Mouse (Mus musculus): ENCODE results near the gene Lrp2. TPM values are rescaled to one million over a fixed set of nuclear protein-coding genes. Genes with fewer than 3 reads are reported as not detected.

The Lrp2 gene
- polyA plus RNA-seq, 1 experiment from 2014 or later, result 0.29 TPM

GRCm38 (mm10) chr2:69463609-69464008 is 122.3 kb downstream of the Lrp2 start:
- Histone ChIP-seq H3K9me3 (ENCODE audit: control insufficient read depth, low read length) (no peaks in the 10 kb centered on the region), H3K9ac (ENCODE audit: low read length) (no peak overlapping the region), H3K27me3 (ENCODE audit: control insufficient read depth, insufficient read depth, low read length) (no peaks in the 10 kb centered on the region), H3K4me2 (replicated peaks; ENCODE audit: low read depth) (no peak overlapping the region), H3K4me3 (ENCODE audit: low read depth, low read length) (no peak overlapping the region), H3K36me3 (ENCODE audit: control insufficient read depth, insufficient read depth, low read length) (no peaks in the 10 kb centered on the region), H3K27ac (replicated peaks) (no peak overlapping the region), H3K4me1 (replicated peaks; ENCODE audit: control insufficient read depth, insufficient read depth) (no peaks in the 10 kb centered on the region)
- ATAC-seq (ENCODE audit: low FRiP score, low TSS enrichment), result no peak
- TF ChIP-seq EP300 (optimal IDR thresholded peaks at IDR 0.05), result no peak
- no peak for TF ChIP-seq CTCF (IDR thresholded peaks at IDR 0.05; ENCODE audit: low read depth)
- WGBS, result 71% methylated on average over 6 of the region's 6 CpGs
- DNase-seq (ENCODE audit: low spot score), result no peak

- DNase-seq (ENCODE audit: low spot score) (no peak), ATAC-seq (ENCODE audit: low FRiP score, low TSS enrichment) (no peak)
- no peaks in the 10 kb centered on the region for H3K4me1 ChIP-seq (replicated peaks; ENCODE audit: control insufficient read depth, insufficient read depth)
- no peaks in the 10 kb centered on the region for H3K27me3 ChIP-seq (ENCODE audit: control insufficient read depth, insufficient read depth, low read length)
- H3K4me3 ChIP-seq (ENCODE audit: low read depth, low read length), result no peak overlapping the region
- no peak overlapping the region for H3K9ac ChIP-seq (ENCODE audit: low read length)
- TF ChIP-seq EP300 (optimal IDR thresholded peaks at IDR 0.05) (no peak), CTCF (IDR thresholded peaks at IDR 0.05; ENCODE audit: low read depth) (no peak)
- H3K4me2 ChIP-seq (replicated peaks; ENCODE audit: low read depth), result no peak overlapping the region
- H3K36me3 ChIP-seq (ENCODE audit: control insufficient read depth, insufficient read depth, low read length), result no peaks in the 10 kb centered on the region
- no peaks in the 10 kb centered on the region for H3K9me3 ChIP-seq (ENCODE audit: control insufficient read depth, low read length)
- no peak overlapping the region for H3K27ac ChIP-seq (replicated peaks)
- WGBS, result 84% methylated on average over 17 of the region's 17 CpGs
Measured at GRCm38 (mm10) chr2:69459481-69459880, 126.4 kb downstream of the Lrp2 start.

DNA sequence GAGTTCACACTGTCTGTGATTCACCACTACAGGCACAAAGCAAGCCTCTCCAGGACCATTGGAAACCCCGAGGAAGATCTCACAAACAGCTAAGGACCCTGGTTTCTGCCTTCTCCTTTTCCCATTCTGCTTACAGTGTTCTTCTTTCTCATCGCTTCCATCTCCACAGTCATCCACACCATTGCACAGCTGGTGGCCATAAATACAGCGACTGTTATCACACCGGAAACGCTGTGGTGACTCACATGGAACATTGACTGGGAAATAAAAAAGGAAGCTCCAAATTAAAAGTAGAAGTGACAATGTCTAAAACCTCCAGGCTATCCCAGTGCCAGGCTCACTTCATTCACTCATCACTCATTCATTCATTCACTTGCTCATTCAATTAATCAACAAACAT is 134.7 kb downstream of the Lrp2 start:
- TF ChIP-seq CTCF (IDR thresholded peaks at IDR 0.05; ENCODE audit: low read depth) (no peak), EP300 (optimal IDR thresholded peaks at IDR 0.05) (no peak)
- Histone ChIP-seq H3K36me3 (ENCODE audit: control insufficient read depth, insufficient read depth, low read length) (no peaks in the 10 kb centered on the region), H3K9ac (ENCODE audit: low read length) (no peak overlapping the region), H3K4me3 (ENCODE audit: low read depth, low read length) (no peak overlapping the region), H3K9me3 (ENCODE audit: control insufficient read depth, low read length) (no peaks in the 10 kb centered on the region), H3K27me3 (ENCODE audit: control insufficient read depth, insufficient read depth, low read length) (no peaks in the 10 kb centered on the region), H3K4me1 (replicated peaks; ENCODE audit: control insufficient read depth, insufficient read depth) (no peaks in the 10 kb centered on the region), H3K4me2 (replicated peaks; ENCODE audit: low read depth) (no peak overlapping the region), H3K27ac (replicated peaks) (no peak overlapping the region)
- ATAC-seq (ENCODE audit: low FRiP score, low TSS enrichment) (no peak), DNase-seq (ENCODE audit: low spot score) (no peak)
- WGBS, result 86% methylated on average over 5 of the region's 5 CpGs

DNA sequence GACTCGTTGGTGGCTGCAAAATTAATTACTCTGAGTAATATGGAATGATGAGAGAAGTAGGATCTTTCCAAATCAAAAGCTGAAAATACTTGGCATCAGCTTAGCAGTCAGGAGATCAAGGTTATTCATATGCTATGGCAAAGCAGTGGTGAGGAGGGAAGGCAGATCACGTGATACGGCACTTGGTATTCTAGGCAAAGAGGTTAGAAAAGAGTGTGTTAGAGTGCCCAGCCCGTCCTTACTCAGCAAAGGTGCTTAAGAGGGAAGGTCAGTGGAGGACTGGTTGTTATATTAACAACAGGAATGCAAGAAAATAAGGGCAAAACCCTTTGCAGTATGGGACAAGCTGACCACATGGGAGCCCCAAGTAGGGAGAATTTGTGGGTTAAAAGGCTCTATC is 137.3 kb downstream of the Lrp2 start:
- H3K27ac ChIP-seq (replicated peaks), result no peak overlapping the region
- WGBS, result 76% methylated on average over 4 of the region's 4 CpGs
- no peaks in the 10 kb centered on the region for H3K27me3 ChIP-seq (ENCODE audit: control insufficient read depth, insufficient read depth, low read length)
- H3K4me2 ChIP-seq (replicated peaks; ENCODE audit: low read depth), result no peak overlapping the region
- TF ChIP-seq EP300 (optimal IDR thresholded peaks at IDR 0.05) (no peak), CTCF (IDR thresholded peaks at IDR 0.05; ENCODE audit: low read depth) (no peak)
- H3K9ac ChIP-seq (ENCODE audit: low read length), result no peak overlapping the region
- no peaks in the 10 kb centered on the region for H3K4me1 ChIP-seq (replicated peaks; ENCODE audit: control insufficient read depth, insufficient read depth)
- no peak overlapping the region for H3K4me3 ChIP-seq (ENCODE audit: low read depth, low read length)
- H3K36me3 ChIP-seq (ENCODE audit: control insufficient read depth, insufficient read depth, low read length), result no peaks in the 10 kb centered on the region
- DNase-seq (ENCODE audit: low spot score) (no peak), ATAC-seq (ENCODE audit: low FRiP score, low TSS enrichment) (no peak)
- H3K9me3 ChIP-seq (ENCODE audit: control insufficient read depth, low read length), result no peaks in the 10 kb centered on the region

- 39% methylated on average over 4 of the region's 4 CpGs for WGBS
- Histone ChIP-seq H3K4me2 (replicated peaks; ENCODE audit: low read depth) (no peak overlapping the region), H3K4me3 (ENCODE audit: low read depth, low read length) (no peak overlapping the region), H3K9ac (ENCODE audit: low read length) (no peak overlapping the region), H3K9me3 (ENCODE audit: control insufficient read depth, low read length) (no peaks in the 10 kb centered on the region), H3K27me3 (ENCODE audit: control insufficient read depth, insufficient read depth, low read length) (no peaks in the 10 kb centered on the region), H3K27ac (replicated peaks) (no peak overlapping the region), H3K36me3 (ENCODE audit: control insufficient read depth, insufficient read depth, low read length) (no peaks in the 10 kb centered on the region), H3K4me1 (replicated peaks; ENCODE audit: control insufficient read depth, insufficient read depth) (no peaks in the 10 kb centered on the region)
- no peak for ATAC-seq (ENCODE audit: low FRiP score, low TSS enrichment)
- TF ChIP-seq CTCF (IDR thresholded peaks at IDR 0.05; ENCODE audit: low read depth), result no peak
- TF ChIP-seq EP300 (optimal IDR thresholded peaks at IDR 0.05), result no peak
- no peak for DNase-seq (ENCODE audit: low spot score)
Measured at GRCm38 (mm10) chr2:69445896-69446472, 139.9 kb downstream of the Lrp2 start.

- Histone ChIP-seq H3K9ac (ENCODE audit: low read length) (no peak overlapping the region), H3K4me1 (replicated peaks; ENCODE audit: control insufficient read depth, insufficient read depth) (no peaks in the 10 kb centered on the region), H3K36me3 (ENCODE audit: control insufficient read depth, insufficient read depth, low read length) (no peaks in the 10 kb centered on the region), H3K27ac (replicated peaks) (no peak overlapping the region), H3K4me2 (replicated peaks; ENCODE audit: low read depth) (no peak overlapping the region), H3K4me3 (ENCODE audit: low read depth, low read length) (no peak overlapping the region), H3K9me3 (ENCODE audit: control insufficient read depth, low read length) (no peaks in the 10 kb centered on the region), H3K27me3 (ENCODE audit: control insufficient read depth, insufficient read depth, low read length) (no peaks in the 10 kb centered on the region)
- no peak for DNase-seq (ENCODE audit: low spot score)
- 53% methylated on average over 3 of the region's 3 CpGs for WGBS
- TF ChIP-seq EP300 (optimal IDR thresholded peaks at IDR 0.05) (no peak), CTCF (IDR thresholded peaks at IDR 0.05; ENCODE audit: low read depth) (no peak)
- ATAC-seq (ENCODE audit: low FRiP score, low TSS enrichment), result no peak
Measured at GRCm38 (mm10) chr2:69441656-69442055, 144.2 kb downstream of the Lrp2 start.

Measured in stomach, postnatal 0 days (tissue).